Mouse (Mus musculus) ovary, postnatal 10 days (tissue): Measurements from ENCODE around the gene Mcm2.

ENCODE experiments used
- DNase-seq: peaks from one replicate; pipeline ENCODE4 v3.0.0; 2022; ENCODE audit warnings: low spot score

The Mcm2 gene

GRCm38 (mm10) chr6:88926870-88927269 is 28.3 kb upstream of the Mcm2 start:
- no peak for DNase-seq

DNA sequence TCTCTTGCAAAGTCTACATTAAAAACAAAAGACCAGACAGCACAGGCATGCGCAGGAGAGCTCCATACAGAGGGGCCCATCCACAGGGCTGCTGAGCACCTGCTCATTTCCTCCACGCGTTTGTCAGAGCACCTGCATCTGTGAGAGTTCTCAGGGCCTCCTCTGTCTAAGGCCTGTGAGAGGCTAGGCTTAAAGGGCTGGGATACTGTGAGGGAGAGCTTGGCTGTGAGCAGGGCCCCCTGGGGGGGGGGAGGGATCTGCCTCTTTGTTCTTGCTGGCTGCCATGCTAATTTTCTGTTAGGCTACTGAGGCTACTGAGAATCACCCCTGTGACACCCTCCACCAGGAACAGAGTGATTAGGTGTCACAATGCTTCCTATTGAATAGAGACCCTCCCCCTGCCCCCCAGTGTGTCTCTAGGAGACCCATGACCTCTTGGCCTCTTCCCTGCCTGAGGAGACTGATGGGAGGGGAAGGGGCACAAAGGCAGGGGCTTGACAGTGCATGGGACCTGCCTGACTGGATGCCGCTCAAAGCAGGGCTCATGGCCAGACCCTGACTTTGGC is 27.1 kb upstream of the Mcm2 start:
- DNase-seq, result no peak

DNA sequence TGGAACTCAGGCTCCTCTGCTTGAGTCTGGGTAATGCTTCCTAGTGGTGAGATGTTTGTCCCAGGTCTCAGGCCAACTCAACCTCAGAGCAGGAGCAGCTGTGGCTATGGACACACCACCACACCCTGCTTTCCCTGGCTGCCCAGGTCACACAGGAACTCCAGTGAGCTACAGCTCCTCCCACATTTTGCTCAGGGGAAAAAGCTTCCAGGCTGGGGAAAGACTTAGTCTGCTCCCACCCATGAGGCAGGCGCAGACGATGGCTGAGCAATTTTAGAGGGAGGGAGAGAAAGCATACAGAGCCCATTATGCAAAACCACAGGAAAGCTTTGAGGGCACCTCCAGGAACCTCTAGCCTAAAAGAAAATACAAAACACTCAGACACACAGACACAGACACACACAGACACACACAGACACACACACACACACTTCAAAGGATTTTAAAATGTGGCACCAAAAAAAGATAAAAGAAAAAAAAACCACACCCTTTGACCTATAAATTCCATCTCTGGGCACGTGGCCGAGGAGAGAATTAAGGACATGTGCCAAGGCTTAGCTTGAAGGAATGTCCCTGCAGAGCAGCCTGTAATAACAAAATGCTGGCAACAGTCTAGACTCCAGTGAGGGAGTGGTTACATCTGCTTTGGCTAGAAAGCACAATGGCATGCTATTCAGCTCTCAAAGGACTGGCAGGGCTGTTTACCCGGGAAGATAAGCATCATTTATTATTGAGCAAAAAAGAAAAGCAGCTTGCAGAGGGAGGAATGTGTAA is 26.1 kb upstream of the Mcm2 start:
- no peak for DNase-seq

- DNase-seq, result no peak
Measured at GRCm38 (mm10) chr6:88918802-88919201, 20.2 kb upstream of the Mcm2 start.

GRCm38 (mm10) chr6:88916153-88916552 is 17.6 kb upstream of the Mcm2 start:
- no peak for DNase-seq

GRCm38 (mm10) chr6:88915510-88915909 is 16.9 kb upstream of the Mcm2 start:
- no peak for DNase-seq

DNA sequence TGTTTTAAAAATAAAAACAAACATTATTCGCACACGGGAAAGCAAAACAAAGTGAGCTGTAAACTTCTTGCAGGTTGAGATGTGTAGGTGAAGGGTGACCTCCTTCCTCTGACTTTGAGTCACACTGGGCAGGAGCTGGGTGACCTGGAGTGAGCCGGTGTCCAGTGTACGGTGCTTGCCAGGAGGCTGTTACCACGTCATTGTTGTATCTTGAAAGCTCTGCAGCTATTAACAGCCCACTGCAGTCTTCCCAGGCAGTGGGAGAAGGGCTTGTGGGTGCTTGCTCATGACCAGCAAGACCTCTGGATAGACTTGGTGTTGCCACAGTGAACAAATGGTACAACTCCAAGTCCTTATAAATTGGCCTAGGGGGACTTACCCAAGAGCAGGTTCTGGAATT is 16.2 kb upstream of the Mcm2 start:
- DNase-seq, result no peak

DNA sequence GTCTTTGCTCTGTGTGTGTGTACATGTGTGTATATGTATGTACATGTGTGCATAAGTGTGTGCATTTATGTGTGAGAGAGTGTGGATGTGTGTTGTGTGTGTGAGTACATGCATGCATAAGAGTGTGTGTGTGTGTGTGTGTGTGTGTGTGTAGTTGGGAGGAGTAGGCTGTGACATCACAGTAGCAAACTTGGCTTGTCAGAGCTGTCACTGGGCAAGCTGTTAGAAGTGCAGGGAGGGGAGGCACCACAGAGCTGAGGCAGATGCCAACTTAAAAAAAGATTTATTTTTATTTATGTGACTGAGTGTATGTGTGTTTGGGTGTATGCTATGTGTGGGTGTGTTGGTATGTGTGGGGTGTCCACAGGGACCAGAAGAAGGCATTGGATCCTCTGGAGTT is 14.9 kb upstream of the Mcm2 start:
- DNase-seq, result no peak

DNA sequence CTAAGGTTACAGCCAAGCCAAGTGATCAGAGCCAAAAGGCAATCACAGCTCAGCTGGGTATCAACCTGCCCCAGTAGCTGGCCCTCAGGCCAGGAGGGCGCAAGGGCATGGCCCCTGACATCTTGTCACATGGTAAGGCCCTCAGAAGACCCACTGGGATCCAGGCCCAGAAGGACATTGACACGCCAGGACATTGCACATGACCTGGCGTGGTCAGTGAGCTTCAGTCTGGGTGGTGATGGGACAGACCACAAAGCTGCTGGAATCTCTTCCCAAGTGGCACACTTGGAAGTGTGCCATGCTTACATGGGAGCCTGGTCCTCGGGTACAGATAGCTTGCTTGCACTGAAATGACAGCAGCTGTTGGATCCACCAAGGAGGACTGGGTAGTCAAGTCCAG is 14.4 kb upstream of the Mcm2 start:
- no peak for DNase-seq

DNA sequence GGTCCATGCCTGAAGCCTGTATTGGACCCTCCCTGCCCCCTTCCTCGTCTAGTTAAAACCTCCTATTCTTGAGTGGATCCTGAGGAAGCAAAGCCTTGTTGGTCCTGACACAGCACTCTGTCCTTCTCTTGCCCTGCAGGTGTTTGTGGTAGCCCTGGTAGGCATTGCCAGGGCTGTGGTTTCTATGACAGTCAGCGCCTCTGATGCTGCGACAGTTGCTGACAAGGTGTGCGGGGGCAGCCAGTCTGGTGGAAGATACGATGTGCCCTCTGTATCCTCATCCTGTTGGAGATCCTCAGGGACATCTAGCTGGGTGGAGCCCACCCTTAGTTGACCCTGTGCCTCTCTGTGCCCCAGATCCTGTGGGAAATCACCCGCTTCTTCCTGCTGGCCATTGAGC is 10.6 kb upstream of the Mcm2 start:
- DNase-seq, result no peak

GRCm38 (mm10) chr6:88906369-88907108 is 8.0 kb upstream of the Mcm2 start:
- no peak for DNase-seq

GRCm38 (mm10) chr6:88905042-88905441 is 6.5 kb upstream of the Mcm2 start:
- DNase-seq, result no peak

- no peak for DNase-seq
Measured at GRCm38 (mm10) chr6:88904456-88904974, 5.9 kb upstream of the Mcm2 start.

- no peak for DNase-seq
Measured at GRCm38 (mm10) chr6:88903708-88904107, 5.1 kb upstream of the Mcm2 start.

- peak; percentile 73 for DNase-seq
Measured at GRCm38 (mm10) chr6:88901947-88902820, 3.6 kb upstream of the Mcm2 start, which contains the start of gene Tpra1. Tpra1 (plus strand) TSS chr6:88902251.

DNA sequence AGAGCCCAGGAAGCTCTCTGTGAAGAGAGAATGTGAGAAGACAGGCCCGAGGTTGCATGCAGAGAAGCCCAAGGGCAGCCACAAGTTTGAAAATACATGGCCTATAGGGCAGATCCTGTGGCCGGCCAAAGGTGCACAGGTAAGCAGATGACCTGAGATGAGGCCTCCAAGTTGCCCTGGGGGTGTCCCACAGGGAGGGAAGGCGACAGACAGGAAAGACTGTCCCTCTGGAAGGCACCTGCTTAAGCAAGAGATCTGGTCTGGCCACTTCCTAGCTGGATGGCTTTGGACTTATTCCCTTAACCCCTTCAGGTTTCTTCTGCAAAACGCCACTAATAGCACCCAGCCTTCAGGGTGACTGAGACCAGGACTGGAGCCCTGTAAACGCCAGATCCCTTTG is 2.9 kb upstream of the Mcm2 start:
- no peak for DNase-seq

- no peak for DNase-seq
Measured at GRCm38 (mm10) chr6:88899628-88900027, 1.0 kb upstream of the Mcm2 start.

GRCm38 (mm10) chr6:88899086-88899485 is 506 bp upstream of the Mcm2 start:
- no peak for DNase-seq

- DNase-seq, result no peak
Measured at GRCm38 (mm10) chr6:88897246-88897645, 1.3 kb downstream of the Mcm2 start.

- DNase-seq, result no peak
Measured at GRCm38 (mm10) chr6:88895943-88896342, 2.6 kb downstream of the Mcm2 start.

- no peak for DNase-seq
Measured at GRCm38 (mm10) chr6:88893559-88893958, 5.0 kb downstream of the Mcm2 start.

GRCm38 (mm10) chr6:88890832-88891231 is 7.7 kb downstream of the Mcm2 start:
- DNase-seq, result no peak
